Mouse (Mus musculus) telencephalon, adult 2 months (tissue): ENCODE data around the gene Hecw2.

Experiments used
- DNase-seq: peaks from one replicate; pipeline ENCODE4 v3.0.0-alpha.2; 2011; ENCODE audit warnings: low read depth, low spot score

The Hecw2 gene

DNA sequence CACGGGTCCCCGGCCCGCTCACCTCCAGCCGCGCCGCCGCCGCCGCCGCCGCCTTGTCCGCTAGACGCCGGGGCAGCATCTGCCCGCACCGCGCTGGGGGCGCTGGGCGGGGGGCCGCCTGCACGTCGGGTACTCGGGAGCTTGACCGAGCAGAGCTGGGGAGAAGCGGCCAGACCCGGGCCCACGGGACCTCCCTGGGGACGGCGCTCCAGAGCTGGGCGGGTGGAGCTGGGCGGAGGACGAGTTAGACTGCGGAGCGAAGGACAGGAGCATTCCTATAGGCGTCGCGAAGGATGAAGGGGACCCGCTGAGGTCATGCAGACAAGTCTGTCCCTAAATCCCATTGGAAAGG is at the start of gene Hecw2:
TSS of gene Hecw2 (minus strand) at position 215 of the 352 bp plus-strand sequence.
- no peak for DNase-seq

DNA sequence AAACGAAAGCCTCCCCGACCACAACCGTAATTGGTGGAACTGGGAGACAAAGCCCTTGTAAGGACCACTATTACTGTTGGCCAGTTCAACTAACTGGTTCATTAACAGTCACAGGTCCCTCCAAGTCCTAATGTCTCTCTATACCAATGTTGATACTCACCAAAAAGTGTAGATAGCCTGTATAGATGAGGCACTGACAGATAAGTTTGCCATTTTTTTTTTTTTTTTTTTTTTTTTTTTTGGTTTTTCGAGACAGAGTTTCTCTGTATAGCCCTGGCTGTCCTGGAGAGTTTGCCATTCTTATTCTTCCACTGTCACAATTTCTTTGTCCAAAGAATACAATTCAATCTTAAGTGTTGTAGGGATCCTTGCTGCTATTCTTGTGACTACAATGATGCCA is 47.8 kb upstream of the Hecw2 start:
- DNase-seq, result no peak

DNA sequence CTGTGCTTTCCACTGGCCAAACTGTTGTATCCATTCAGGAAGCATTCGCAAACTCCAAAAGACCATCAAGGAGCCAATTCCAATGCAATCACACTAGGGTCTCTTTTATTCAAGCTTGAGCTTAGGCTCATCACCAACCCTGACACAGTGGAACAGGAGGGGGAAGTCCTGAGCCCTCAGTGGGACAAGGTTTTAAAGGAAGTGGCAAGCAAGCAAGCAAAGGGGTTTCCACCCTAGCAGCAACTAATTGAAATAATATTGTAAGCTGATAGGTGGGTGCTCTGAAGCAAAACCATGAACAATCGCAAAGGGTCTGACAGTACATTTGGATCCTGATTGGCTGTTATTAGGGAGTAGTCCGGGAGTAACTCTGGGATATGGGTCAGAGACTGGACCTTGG is 25.3 kb upstream of the Hecw2 start:
- DNase-seq, result no peak

DNA sequence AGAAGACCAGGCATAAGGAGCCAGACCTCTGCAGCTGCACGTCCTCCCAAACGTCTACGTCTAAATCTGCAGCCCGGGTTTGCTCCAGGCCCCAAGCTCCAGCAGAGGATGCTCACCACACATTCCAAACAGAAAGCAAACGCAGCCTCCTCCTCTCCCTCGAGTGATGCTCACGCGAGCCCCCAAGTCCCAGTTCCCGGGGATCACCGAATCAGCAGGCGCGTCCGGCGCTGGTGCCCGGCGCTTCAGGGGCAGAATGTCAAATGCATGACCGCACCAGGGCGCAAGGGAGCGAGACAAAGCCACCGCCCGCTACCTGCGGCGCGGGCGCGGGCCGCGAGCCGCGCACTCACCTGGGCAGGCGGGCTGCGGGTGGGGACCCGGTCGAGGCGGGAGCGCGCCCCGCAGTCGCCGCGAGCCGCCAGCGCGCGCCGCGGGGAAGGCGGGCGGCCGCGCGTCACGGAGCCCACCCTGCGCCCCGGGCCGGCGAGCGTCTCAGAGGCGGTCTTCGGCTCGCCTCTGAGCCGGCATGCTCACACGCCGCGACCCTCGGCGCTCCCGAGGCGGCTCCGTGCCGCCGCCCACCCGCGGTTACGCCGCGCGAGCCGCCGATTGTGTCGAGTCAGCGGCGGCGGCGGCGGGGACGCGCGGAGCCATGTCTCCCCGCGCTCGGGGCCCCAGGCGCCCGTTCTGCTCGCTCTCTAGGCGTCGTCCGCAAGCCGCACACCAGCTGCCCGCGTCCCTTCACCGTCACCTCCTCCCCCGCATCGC is 600 bp downstream of the Hecw2 start:
- peak; percentile 72 for DNase-seq

DNA sequence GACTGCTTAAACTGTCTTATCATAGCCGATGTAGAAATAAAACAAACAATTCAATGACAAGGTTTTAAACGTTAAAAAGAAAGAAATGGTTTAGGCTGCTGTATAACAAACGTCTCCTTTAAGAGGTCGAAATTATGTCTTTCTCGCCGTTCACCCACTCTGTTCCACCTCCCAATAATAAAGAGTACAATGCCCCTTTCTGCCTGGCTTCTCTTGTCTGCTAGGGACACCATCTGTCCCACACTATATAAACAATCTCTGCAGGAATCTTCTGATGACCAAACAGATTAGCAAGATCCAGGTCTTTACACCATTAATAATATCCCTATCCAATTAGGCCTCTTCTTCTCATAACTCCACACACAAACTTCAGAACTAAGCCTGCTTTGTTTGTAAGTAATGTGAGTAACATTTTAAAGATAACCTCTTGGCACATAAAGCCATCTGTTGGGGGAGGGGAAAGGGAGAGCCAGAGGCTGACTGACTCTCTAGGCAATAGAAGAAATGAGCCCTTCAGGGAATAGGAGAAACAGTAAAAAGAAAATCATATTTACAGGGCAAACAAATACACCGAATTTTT is 1.7 kb downstream of the Hecw2 start:
- no peak for DNase-seq

DNA sequence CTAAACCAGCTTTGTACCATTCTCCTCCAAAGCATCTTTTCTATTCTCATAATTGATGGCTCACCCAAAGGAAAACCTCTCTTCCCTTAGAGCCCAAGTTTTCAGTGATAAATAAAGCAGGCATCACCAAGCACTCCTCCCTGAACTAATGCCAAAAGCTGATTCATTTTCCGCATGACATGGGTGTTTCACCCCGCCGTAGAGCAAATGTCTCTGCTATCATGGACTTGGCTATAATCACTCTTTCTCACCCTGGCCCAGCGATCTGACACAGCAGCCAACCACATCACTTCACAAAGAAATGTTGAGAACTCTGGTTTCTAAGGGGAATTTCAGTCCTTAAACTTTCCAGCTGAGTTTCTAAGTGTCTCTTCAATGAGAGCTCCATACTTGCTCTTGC is 7.4 kb downstream of the Hecw2 start:
- no peak for DNase-seq

DNA sequence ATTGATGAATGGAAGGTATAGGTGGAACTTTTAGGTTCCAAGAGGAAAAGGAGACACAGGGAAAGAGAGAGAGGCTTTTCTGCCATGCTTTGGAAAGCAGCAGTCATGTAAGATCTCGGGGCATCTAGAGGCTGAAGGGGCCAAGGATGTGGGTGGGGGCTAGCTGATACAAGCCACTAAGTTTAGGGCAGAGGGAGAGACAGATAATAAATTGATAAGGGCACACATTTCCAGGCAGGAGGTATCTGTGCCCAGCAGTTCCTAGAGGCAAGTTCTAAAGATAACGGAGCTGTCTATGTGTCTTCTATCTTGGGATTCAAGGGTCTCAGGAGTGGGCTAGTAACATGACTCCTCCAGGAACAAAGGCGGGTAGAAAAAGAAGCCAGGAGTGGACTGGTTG is 8.6 kb downstream of the Hecw2 start:
- DNase-seq, result no peak

DNA sequence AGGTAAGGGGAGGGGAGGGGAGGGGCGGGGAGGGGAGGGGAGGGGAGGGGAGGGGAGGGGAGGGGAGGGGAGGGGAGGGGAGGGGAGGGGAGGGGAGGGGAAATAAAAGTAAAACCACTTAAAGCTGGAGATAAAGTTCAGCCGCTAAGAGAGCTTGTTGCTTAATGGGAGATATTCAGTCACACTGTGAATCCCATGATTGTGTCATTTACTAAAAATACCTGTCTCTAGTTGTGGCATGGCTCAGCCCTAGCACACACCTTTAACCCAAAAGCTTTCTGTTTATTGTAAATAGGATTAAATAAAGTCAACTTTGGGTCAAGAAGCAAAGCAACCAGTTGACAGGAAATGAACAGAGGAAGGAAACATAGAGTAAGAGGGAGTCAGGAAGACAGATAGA is 14.3 kb downstream of the Hecw2 start:
- DNase-seq, result no peak

DNA sequence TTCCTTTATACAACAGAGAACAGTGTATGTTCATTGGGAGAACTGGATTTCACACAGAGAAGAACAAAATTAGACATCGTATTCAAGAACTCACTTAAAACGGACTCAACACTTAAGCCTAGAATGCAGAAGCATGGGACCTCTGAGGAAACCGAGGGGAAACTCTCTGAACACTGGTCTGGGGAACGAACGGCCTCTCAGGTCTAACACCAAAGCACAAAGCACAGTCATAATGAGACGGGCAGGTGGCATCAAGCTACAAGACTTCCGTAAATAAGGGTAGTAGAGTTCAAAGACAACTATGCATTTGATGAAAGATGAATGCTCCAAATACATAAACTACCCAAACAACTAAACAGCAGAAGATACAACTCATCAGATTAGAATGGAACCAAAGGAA is 15.8 kb downstream of the Hecw2 start:
- DNase-seq, result no peak

DNA sequence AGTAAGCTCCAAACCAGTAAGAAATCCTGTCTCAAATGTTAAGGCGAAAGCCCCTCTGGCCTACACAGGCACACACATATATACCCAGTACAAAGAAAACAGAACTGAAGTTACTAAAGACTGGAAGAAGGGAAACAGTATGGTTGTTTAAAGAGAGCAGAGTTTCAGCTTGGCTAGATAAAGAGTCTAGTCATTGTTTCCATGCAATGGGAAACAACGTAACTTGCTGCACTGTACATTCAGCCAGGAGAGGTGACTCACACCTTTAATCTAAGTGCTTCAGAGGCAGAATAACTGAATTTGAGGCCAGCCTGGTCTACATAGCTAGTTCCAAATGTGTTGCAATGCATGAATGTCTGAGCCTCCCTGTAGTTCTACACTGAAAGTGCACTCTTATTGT is 18.4 kb downstream of the Hecw2 start:
- no peak for DNase-seq

DNA sequence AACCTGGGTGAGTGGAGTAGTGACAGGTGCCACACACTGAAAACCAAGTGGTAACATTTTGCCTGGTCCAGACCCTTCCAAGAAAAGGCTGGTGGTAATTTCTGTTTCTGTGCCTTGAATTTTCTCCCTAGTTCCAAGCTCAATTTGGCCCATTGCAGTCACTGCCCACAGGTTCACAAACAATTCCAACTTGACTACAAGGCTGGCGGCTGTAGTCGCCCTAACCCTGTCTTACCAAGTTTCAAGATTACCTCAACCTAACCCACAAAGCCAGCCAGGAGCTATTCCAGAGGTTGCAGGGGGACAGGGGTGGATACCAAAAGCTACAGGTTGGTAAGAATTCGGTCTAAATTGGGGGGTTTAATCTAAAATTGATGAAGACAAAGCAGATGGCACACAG is 27.0 kb downstream of the Hecw2 start:
- peak; percentile 40 for DNase-seq

DNA sequence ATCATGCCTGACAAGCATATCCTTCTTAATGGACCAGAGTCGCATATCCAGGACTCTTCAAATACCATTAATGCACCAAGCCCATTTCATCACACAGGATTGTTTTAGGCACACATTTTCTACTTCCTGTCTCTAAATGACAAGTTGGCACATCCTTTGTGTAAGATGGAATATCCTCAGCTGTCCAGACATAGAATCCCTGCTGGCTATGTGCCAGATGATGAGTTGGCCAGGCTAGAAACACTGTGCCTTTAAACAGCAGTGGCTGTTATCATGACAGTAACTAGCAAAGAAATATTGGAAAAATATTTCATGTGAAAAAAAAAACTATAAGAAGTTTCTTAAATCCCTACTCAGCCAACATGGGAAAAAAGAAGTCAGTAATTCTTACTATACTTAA is 35.4 kb downstream of the Hecw2 start:
- DNase-seq, result no peak

DNA sequence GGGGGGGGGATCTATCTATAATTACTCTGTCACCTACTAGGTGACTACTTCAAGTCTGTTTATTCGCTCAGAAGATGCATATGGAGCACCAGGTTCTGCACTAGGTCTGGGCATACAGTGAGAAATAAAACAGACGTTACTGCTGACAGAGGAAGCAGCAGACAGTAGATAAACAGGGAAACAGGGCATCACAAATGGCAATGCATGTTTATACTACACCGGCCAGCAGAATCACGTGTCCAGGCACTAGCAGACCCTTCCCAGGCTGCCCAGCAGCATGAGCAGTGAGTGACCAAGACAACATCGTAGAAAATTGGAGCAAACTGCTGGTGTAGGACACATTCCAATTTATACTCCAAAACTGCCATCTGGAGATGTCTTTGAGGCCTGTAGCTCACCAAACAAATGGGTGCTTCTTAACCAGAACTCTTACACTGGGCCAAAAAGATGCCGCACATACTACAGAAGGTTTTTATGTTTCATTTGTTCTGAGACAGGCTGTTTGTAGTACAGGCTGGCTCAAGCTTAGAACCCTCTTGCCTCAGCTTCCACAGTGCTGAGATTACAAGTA is 41.7 kb downstream of the Hecw2 start:
- no peak for DNase-seq

DNA sequence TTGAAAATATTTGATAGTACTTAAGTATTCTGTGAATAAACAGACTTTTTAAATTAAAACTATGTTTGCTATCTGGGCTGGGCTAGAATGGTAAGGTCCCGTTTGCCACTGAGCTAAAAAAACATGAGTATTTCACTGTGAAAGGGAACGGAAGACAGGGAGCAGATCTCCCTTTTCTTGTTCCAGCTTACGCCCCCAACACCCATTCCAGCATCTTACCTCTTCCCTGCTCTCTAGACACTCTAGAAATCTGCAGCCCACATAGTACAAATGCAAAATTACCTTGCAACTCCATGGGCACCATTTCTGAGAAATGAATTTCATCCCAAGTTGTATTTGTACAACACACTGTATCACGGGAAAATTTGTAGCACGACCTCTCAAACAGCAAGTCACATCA is 49.9 kb downstream of the Hecw2 start:
- no peak for DNase-seq

DNA sequence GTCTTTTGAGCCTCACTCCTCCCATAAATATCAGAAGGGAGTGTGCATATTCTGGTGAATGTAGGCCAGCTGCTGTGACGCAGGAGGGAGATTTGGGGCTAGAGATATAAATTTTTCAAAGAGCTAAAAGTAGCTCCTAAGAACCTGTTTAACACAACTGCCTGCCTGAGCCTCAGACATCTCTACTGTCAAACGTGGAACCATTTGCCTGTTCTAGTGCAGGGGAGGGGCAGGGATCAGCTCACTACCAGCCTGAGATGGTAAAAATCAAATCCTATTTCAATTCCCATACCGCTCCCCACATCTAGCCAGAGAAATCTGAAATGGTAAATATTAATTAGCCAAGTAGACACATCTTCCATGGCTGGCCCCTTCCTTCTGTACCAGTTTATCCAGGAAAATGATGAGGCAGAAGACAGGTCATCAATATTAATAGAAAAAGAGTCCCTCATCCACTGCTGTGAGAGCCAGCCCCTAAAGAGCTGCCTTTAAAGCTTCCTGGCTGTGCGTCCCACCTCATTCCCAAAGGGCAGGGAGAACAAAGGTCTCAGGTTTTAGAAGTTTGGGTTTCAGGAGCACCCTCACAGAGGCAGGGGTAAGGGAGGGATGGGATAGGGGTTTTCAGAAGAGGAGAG is 61.0 kb downstream of the Hecw2 start:
- DNase-seq, result peak; percentile 50

DNA sequence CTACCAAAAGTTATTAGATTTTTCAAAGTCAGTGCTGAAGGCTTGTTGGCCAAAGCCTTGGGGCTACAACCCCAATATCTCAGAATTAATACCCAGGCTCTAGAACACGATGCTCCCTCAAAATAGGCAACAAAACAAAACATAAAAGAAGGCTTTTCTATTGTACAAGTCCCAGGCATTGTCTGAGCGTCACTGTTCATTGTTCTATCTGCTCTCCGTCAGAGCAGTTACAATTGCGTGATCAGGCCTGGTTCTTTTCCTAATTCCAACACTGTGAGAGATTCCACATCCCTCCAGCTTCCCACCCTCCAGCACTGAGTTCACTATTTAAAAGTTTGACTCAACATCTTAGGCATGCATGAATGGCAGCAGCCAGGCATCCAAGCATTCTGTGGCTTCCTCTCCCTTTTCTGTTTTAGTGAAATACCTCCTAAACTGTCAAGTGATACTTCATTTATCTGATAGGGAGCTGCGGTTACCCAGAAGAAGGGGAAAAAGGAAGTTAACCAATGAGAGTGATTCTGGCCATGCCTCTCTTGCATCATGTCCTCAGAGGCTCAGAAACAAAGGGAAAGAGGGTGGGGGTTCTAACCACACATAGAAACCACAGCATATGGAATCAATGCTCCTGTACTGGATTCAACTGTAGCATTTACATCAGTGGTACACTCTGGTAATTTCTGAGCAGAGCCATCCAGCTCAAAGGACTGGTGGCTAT is 66.1 kb downstream of the Hecw2 start:
- DNase-seq, result peak; percentile 51

DNA sequence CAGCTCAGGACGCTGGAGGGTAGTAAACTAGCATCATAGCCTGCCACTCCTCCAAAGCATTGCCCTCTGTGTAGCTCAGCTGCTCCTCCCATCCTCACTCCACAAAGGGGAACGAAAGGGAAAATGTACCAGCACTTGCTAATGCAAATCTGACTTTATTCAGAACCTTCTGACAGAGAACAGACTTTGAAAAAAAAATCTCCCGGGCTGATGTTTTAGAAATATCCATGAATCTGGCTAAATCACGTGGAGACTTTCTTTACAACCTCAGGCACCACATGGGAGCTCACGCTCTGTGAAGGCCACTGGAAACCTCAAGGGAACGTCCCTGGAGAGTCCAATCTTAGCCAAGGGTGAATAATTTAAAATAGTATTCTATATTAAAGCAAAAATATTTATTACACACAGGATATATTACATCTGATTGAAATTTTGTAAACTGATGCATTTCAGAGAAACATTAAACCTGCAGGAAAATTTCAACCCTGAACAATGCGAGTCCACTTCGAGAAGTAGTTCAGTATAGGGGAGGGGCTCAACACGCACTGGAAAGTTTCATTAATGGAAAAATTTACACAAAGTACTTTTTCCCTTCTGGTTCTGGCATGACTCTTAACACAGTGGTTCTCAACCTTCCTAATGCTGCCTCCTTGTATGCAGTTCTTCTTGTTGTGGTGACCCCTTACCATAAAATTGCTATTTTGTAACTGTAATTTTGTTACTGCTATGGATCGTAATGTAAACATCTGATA is 67.8 kb downstream of the Hecw2 start:
- DNase-seq, result no peak

DNA sequence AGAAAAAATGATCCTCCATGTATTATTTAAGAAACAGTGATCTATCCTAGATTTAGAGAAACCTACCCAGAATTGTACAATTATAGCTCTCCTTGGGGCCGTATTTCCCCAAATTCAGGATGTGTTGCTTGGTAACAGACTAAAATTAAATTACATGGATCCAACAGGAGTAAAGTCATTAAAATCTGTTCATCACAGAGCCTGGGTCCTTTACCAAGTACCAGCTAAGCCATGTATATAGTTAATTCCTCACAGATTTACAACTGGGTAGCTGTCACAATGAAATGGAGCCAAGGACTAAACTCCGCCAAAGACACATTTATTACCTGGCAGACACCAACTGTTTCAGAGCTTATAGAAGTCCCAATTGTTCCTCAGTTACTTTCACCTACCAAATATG is 72.4 kb downstream of the Hecw2 start:
- DNase-seq, result no peak

DNA sequence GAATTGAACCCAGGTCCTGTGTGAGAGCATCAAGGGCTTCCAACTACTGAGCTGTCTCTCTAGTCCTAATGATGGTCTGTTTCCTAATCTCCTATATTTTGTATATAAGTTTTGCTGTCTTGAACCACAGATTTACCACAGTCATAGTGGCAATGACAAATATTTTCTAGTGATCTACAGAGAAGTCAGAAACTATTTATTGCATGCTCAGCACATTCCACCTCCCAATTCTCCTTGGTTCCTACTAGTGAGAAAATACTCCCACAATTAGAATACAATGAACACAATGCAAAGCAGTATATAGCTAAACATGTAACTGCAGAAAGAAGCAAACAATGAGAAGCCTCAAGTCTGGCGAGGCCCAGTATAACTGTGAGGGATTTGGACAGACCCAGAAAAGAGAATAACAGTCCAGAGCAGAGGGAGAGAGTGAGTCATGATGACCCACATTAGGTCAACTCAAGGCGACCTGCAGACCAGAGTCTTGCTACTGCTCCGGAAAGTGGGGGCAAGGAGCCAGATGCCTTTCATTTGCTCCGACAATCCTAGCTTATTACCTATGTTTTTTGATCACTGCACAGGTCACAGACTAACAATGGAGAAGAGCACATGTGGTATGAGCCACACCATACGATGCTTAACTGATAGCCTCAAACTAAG is 73.8 kb downstream of the Hecw2 start:
- DNase-seq, result no peak

DNA sequence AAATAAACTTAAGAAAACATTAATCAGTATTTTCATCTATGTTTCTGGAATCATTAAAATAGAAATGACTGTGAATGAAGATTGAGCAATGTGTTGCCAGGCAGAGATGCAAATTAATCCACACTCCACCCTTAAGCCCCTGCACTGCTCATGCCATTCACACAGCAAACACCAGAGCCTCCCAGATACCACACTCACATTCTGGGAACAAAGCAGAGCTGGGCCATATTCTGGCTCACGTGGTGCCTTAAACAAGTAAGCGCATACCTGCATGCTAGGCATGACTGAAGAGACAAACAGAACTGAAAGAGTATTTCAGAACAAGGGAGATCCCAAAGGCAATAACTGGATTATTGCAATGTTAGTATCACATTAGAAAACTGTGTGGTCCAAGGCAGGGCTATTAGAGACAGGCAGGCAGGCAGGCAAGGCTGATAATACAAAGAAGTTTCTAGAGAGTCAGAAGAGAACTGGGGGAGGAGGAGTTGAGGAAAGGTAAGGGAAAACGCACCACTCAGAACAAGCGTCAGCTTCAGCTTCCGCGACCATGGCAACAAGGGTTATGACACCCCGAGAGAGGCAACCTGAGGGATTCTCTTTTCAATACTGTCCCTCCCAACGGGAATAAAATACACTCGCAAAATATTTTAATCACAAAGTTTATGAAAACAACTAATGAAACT is 75.2 kb downstream of the Hecw2 start:
- no peak for DNase-seq
